Mouse (Mus musculus): Measurements from ENCODE around the gene Osbpl8.

GRCm38 (mm10) chr10:111129867-111130620 lies 34.5 kb upstream of the Osbpl8 start:
- TF ChIP-seq CTCF (IDR thresholded peaks at IDR 0.05; ENCODE audit: extremely low read depth, insufficient read depth, insufficient read length, insufficient replicate concordance) (no peak), POLR2A (IDR thresholded peaks at IDR 0.05; ENCODE audit: low read depth, low read length) (no peak)
